Mouse (Mus musculus): ENCODE measurements around the gene Erc2.

DNA sequence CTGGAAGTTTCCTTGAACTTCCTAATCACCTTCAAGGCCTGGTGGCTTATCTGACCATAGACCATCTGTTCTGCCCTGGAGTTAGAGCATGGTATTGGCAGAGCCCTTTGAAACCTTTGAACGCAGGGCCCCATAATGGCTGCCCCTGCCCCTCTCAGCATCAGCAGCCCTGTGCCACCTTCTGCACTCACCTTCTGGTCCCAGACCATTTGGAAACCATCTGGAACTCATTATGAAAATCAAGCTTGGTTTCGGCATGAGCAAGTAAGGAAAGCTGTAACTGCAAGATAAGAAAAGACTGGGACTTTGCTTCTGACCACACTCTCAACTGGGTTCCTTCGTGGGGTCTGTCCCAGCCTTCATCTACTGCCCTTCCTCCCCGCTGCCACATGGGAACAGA, 796.3 kb downstream of the Erc2 start:
- TF ChIP-seq CTCF (IDR thresholded peaks at IDR 0.05; ENCODE audit: low read depth) (no peak), EP300 (IDR thresholded peaks at IDR 0.05; ENCODE audit: low read depth) (no peak)

Measured in liver, postnatal 0 days (tissue).